Mouse (Mus musculus) cerebellum, postnatal 36 days (tissue): ENCODE measurements around the gene Apoa1.

Source experiments
- DNase-seq, 2 experiments: peaks; one replicate each; pipeline ENCODE4 v3.0.0; 2021 to 2022; ENCODE audit warnings: mixed read lengths in 2 of 2

Apoa1 gene

DNA sequence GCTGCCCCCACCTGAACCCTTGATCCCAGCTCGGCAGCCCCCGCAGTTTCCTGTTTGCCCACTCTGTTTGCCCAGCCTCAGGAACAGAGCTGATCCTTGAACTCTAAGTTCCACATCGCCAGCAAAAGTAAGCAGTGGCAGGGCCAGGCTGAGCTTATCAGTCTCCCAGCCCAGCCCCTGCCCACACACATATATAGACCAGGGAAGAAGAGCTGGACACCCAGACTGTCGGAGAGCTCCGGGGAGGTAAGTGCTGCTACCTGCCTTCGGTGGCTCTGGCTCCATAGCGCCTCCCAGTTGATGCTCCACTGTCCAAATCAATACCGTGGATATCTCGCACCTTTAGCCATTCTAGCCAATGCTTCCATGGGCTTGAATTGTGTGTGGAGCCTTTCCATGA is at the start of gene Apoa1:
Gene Apoa1 (plus strand): TSS at position 90 of the 400 bp plus-strand sequence.
- no peak for DNase-seq

- DNase-seq = peak; percentile 33 to 43
Measured at GRCm38 (mm10) chr9:46178595-46178994, 49.8 kb upstream of the Apoa1 start.

- DNase-seq = peak; percentile 51 to 66
Measured at GRCm38 (mm10) chr9:46181297-46181696, 47.1 kb upstream of the Apoa1 start.

GRCm38 (mm10) chr9:46184542-46184941 is 43.8 kb upstream of the Apoa1 start:
- DNase-seq = no peak

DNA sequence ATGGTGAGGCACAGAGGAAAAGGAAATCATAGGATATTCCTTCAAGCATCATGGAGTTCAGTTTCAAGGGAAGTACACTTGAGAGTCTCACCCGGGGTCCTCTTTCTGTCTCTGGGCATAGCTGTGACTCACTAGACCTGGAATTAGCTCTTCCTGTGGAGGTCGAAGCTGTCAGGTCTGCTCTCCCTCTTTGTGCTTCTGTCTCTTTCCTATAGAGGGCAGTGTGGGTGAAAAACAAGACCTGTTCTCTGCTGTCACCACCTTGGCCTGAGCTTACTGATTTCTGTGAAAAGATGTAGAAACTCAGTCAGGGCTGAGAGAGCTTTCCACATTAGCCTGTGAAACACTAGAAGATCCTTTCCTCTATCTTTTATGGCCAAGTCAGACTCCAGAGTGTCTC is 43.2 kb upstream of the Apoa1 start:
- DNase-seq = peak in 1 of 2 experiments; percentile 59

DNA sequence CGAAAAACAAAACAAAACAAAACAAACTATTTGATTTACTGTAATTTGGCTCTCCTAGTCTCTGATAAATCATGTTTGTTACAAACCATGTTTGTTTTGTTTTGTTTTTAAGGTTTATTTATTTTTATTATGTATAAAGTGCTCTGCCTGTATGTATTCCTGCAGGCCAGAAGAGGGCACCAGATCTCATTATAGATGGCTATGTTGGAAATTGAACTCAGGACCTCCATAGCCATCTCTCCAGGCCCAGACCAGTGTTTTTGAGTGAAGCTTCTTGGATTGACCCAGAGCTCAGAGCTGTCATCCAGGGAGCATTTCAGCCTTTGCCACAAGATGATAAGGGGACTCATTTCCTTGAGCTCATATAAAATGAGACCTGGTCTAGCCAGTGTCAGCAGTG is 42.0 kb upstream of the Apoa1 start:
- no peak for DNase-seq

GRCm38 (mm10) chr9:46188370-46188769 is 40.0 kb upstream of the Apoa1 start:
- no peak for DNase-seq

DNA sequence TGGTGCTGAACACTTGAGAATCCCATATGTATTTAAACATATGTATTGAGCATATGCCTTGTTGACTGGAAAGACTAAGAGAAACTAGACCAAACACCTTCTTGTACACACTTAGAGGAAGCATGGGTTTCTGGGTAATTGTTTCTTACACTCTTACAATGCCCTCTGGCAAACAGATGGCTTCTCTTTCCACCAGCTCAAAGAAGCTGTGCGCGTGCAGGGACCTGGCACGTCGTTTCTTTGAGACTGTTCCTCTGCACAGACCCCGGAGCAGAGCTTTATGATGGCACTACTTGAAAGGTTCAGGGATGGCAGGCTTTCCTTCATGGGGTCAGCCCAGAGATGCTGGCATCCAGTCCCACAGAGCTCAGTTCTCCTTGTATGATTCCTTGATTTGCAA is 39.4 kb upstream of the Apoa1 start:
- DNase-seq = peak in 1 of 2 experiments; percentile 30

DNA sequence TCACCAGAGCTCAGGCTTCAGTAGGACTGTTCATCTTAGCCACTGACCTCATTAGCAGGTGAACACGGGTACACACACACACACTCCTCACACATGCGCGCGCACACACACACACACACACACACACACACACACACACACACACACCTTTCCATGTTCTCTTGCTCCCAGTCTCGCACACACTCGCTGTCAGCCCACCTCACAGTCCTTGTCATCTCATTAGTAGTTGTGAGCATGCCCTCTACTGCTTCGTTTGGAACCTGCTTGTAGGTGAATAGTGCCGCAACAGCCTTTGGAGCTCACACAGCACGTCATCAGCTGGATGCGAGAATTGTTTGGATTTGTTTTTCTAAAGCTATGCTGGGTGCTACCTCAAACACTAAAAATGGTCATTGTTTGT is 39.0 kb upstream of the Apoa1 start:
- DNase-seq = no peak

- no peak for DNase-seq
Measured at GRCm38 (mm10) chr9:46191234-46191633, 37.1 kb upstream of the Apoa1 start.

GRCm38 (mm10) chr9:46191644-46192043 is 36.7 kb upstream of the Apoa1 start:
- no peak for DNase-seq

DNA sequence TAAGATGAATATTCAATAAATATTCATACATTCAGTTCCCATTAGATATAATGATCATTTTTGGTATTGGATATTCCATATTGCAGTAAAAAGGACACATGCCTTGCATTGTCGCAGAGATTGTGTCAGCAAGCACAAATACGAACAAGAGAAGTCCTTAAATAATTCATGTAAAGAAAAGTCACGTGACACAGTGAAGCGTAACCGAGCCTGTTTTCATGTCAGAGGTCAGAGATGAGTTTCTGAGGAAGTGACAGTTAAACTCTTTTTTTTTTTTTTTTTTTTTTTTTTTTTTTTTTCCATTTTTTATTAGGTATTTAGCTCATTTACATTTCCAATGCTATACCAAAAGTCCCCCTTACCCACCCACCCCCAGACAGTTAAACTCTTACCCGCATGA is 35.7 kb upstream of the Apoa1 start:
- no peak for DNase-seq

- no peak for DNase-seq
Measured at GRCm38 (mm10) chr9:46194809-46195208, 33.6 kb upstream of the Apoa1 start.

DNA sequence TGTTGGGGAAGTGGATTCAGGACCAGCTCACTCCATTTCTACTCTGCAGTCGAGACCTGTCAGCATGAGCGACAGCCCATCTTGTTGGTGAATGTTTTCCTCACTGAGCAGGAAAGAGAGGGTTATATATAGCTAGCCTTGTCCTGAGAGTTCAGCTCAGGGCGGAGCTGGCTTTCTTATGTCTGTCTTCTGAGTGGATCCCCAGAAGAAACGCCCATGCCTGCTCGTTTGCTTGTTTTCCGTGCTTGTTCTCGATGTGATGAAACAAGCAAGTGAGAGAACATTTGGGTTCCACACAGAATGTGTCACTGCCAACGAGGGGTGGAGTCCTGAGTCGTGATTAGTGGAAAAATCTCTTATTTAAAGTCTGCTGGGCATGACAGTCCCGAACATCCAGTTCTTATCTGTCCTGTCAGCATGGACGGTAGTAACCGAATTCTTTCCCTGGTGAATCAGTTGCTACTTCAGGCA is 31.6 kb upstream of the Apoa1 start:
- DNase-seq = no peak

DNA sequence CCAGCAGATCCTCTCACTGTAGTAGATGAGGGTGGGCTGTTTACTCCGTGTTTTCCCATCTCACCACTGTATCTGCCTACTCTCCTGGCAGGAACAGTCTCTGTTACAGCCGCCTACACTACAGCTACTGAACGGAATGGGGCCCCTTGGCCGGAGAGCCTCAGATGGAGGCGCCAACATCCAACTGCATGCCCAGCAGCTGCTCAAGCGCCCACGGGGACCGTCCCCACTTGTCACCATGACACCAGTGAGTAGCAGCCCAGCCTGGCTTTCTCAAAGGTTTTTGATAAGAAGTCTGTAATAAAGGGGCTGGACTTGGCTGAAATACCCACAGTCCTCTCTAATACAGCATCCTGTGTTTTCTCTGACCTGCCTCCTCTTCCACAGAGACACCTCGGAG is 29.9 kb upstream of the Apoa1 start:
- no peak for DNase-seq

GRCm38 (mm10) chr9:46198936-46199335 is 29.4 kb upstream of the Apoa1 start:
- DNase-seq = no peak

DNA sequence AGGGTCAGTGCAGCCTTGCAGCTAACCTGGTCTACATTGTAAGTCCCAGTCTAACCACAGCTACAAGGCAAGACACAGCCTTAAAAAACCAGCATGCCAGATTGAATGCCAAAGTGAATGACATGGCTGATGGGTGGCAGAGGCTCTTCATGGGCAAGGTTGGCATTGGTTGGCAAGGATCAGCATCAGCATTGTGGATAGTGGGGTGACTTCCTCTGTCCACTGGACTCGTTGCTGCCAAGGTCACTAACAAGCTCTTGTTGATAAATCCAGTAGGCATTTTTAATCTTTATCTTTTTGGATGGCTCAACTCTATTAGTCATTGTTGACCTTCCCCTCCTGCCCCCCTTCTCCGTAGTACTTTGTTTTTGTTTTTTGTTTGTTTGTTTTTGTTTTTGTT is 28.8 kb upstream of the Apoa1 start:
- DNase-seq = no peak

DNA sequence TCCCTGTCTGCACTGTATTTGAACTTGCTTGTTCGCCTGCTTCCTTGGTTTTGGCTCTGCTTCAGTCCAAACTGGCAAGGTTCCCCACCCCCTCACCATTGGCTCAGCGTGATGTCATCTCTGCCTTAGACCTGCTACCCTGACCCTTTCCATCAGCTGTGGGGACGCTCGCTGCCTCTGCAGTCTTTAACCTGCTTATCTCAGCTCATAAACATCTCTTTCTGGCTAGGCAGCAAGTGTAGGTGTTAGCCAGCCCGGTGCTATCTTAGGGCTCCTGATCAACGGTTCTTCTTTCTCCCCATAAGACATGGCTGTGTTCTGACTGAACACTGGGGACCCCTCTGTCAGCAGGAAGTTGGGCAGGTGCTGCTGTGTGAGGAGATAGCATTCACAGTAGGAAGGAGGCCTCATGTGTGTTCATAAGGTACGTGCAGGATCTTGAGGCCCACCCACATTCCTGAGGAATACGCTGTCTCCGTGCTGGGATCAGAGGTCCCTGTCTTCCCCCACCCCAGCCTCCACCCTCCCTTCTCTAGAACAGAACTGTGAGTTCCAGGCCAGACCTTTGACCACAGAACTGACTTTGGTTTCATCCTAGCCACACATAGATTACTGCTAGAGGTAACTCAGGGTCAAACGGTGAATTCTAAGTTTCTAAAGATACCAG is 21.4 kb upstream of the Apoa1 start:
- DNase-seq = peak in 1 of 2 experiments; percentile 39

GRCm38 (mm10) chr9:46207501-46207869 is 20.9 kb upstream of the Apoa1 start:
- no peak for DNase-seq

GRCm38 (mm10) chr9:46208401-46208974 is 19.9 kb upstream of the Apoa1 start:
- DNase-seq = peak; percentile 39 to 45

- no peak for DNase-seq
Measured at GRCm38 (mm10) chr9:46210473-46210872, 17.9 kb upstream of the Apoa1 start.

DNA sequence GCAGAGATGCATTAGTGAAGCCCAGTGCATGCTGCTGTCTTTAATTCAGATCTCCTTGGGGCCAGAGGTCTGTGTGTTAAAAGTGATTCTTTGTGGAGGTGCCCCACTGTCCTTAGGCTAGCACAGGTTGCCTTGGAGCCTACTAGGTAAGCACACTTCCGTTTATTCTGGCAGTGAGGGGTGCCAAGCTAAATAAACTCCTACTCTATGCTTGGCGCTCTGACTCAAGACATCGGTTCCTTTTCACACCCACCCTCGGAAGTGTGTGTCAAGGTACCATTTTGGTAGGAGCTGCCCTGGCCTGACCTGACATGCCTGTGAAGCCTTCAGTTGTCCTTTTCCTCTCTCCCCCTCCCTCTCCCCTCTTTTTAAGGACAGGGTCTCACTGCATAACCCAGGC is 14.1 kb upstream of the Apoa1 start:
- DNase-seq = no peak

GRCm38 (mm10) chr9:46214946-46215337 is 13.4 kb upstream of the Apoa1 start:
- peak in 1 of 2 experiments; percentile 5 for DNase-seq
